Mouse (Mus musculus) T-helper 1 cell (primary cell): ENCODE measurements around the gene H2-K1.
"Not testable (repeated sequence)": the region's sequence is repeated elsewhere in the genome, so short reads cannot be mapped to it uniquely, and the experiment has no call there.

Experiments
- in situ Hi-C: fragments of 300-600 bp; cut with MboI, MseI; formaldehyde crosslinking; loops from one replicate; pipeline ENCODE4 v1.15.1; 2025; ENCODE audit warnings: high pct_unique_total_duplicates

Gene H2-K1

GRCm38 (mm10) chr17:34027656-34028223 lies 27.6 kb upstream of the H2-K1 start, which contains the start of gene H2-Ke6:
H2-Ke6 (minus strand) TSS chr17:34028060.
- in situ Hi-C loops: no loop called here

GRCm38 (mm10) chr17:34026917-34027655 lies 26.9 kb upstream of the H2-K1 start:
- in situ Hi-C loops: no loop called here

- in situ Hi-C loops: no loop called here
Observed at GRCm38 (mm10) chr17:34026221-34026620, 26.1 kb upstream of the H2-K1 start.

- in situ Hi-C loops: no loop called here
Observed at GRCm38 (mm10) chr17:34025756-34026151, 25.6 kb upstream of the H2-K1 start.

- in situ Hi-C loops: no loop called here
Observed at GRCm38 (mm10) chr17:34024861-34025755, 25.0 kb upstream of the H2-K1 start.

GRCm38 (mm10) chr17:34024317-34024821 lies 24.2 kb upstream of the H2-K1 start, which contains the start of gene Ring1:
Ring1 (minus strand) TSS chr17:34024680.
- in situ Hi-C loops: no loop called here

- in situ Hi-C loops: no loop called here
Observed at GRCm38 (mm10) chr17:34023678-34024077, 23.5 kb upstream of the H2-K1 start.

GRCm38 (mm10) chr17:34022987-34023386 lies 22.8 kb upstream of the H2-K1 start:
- in situ Hi-C loops: no loop called here

GRCm38 (mm10) chr17:34022414-34022783 lies 22.3 kb upstream of the H2-K1 start:
- in situ Hi-C loops: no loop called here

GRCm38 (mm10) chr17:34021539-34022413 lies 21.6 kb upstream of the H2-K1 start:
- in situ Hi-C loops: no loop called here

GRCm38 (mm10) chr17:34013436-34013835 lies 13.3 kb upstream of the H2-K1 start:
- in situ Hi-C loops: no loop called here

GRCm38 (mm10) chr17:34010156-34010555 lies 10.0 kb upstream of the H2-K1 start:
- in situ Hi-C loops: no loop called here

- in situ Hi-C loops: loop anchor here (5.0 kb wide), 1 partner anchor 34 kb away; no protein-coding TSS in a partner anchor
Observed at GRCm38 (mm10) chr17:34006570-34006969, 6.4 kb upstream of the H2-K1 start.

- in situ Hi-C loops: no loop called here
Observed at GRCm38 (mm10) chr17:34003426-34003825, 3.3 kb upstream of the H2-K1 start.

- in situ Hi-C loops: not testable (repeated sequence)
Observed at GRCm38 (mm10) chr17:34000796-34001195, 649 bp upstream of the H2-K1 start.

GRCm38 (mm10) chr17:33999341-34000149 lies 602 bp downstream of the H2-K1 start:
- in situ Hi-C loops: loop anchor here (5.0 kb wide), 1 partner anchor 1473 kb away; the partner anchor contains the start of gene H2-Q10

GRCm38 (mm10) chr17:33998697-33999096 lies 1.4 kb downstream of the H2-K1 start:
- in situ Hi-C loops: loop anchor here (5.0 kb wide), 1 partner anchor 1474 kb away; the partner anchor contains the start of gene H2-Q10

- in situ Hi-C loops: loop anchor here (5.0 kb wide), 1 partner anchor 1475 kb away; the partner anchor contains the start of gene H2-Q10
Observed at GRCm38 (mm10) chr17:33997025-33997424, 3.1 kb downstream of the H2-K1 start.

- in situ Hi-C loops: loop anchor here (5.0 kb wide), 1 partner anchor 1477 kb away; the partner anchor contains the start of gene H2-Q10
Observed at GRCm38 (mm10) chr17:33995651-33996050, 4.5 kb downstream of the H2-K1 start.

GRCm38 (mm10) chr17:33994959-33995358 lies 5.2 kb downstream of the H2-K1 start:
- in situ Hi-C loops: loop anchor here (5.0 kb wide), 1 partner anchor 1477 kb away; the partner anchor contains the start of gene H2-Q10
